Mouse (Mus musculus) kidney, adult 2 months (tissue): ENCODE data around the gene Tcp11l1.

Experiments
- CTCF ChIP-seq: fragments of 200-500 bp; conservative IDR thresholded peaks from 2 replicates; pipeline ENCODE4 v1.5.1; 2011; ENCODE audit warnings: low read depth, mild to moderate bottlenecking, control low read depth, low read length, moderate library complexity, mixed read lengths; ENCODE audit not compliant: insufficient read depth, insufficient read length
- POLR2A ChIP-seq: fragments of 200-500 bp; IDR thresholded peaks from one replicate; pipeline ENCODE4 v1.6.1; 2011; ENCODE audit warnings: low read depth, low read length, control low read depth

DNA sequence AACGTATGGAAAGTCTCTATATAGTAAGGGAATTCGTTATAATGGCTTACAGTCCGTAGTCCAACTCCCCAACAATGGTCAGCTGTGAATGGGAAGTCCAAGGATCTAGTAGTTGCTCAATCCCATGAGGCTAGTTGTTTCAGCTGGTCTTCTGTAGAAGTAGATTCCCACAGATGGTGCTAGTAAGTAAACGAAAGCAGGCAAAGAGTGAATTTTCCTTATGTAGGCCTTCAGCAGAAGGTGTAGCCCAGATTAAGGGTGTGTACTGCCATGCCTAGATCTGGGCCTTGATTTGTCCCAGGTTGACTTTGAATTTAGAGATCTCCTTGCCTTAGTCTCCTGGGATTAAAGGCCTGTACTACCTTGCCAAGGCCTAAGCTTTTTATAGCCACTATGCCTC, 4.3 kb upstream of the Tcp11l1 start, which contains the start of gene Pin1rt1:
- TF ChIP-seq CTCF: no peak
- TF ChIP-seq POLR2A: no peak
